In genomic region chr3:27695612-27696448, GRCm38 (mm10) we compare ENCODE assay signal across 18 mouse cellular contexts. TPM values are rescaled to one million over a fixed set of nuclear protein-coding genes. Genes with fewer than 3 reads are reported as not detected.
DNase-seq lines count a peak whose midpoint lies in the region; ATAC-seq and TF ChIP-seq lines count a peak whose summit lies in the region.
"Had no signal": no experiment of that assay in that cellular context is flagged by ENCODE, and none has a peak within 500 bp of the region (broad histone marks: within the 10 kb centered on the region; RNA-seq: fewer than 3 reads in every experiment).

No protein-coding gene starts in this region.

- ATAC-seq in heart, embryonic 13.5 days (ENCODE audit: extremely low read depth, insufficient number of reproducible peaks, low FRiP score, low TSS enrichment), result no peak
- ATAC-seq in limb, embryonic 13.5 days (ENCODE audit: low FRiP score, low read depth), result no peak
- ATAC-seq in Patski, result peak; percentile 64
- ATAC-seq in megakaryocyte progenitor cell, adult 5-6 weeks (replicated peaks; ENCODE audit: poor library complexity), result peak; percentile 39; the same call in 1 of the 2 replicates
- ATAC-seq: CD4-positive, CD25-positive, alpha-beta regulatory T cell, adult 4 months; midbrain, embryonic 15.5 days had no signal

- H3K4me1 ChIP-seq in heart, embryonic 13.5 days, result peaks cover 85% of the 10 kb centered on the region
- peaks cover 38% of the 10 kb centered on the region for H3K4me1 ChIP-seq in limb, embryonic 13.5 days
- H3K4me1 ChIP-seq in limb, embryonic 10.5 days, result peaks cover 17% of the 10 kb centered on the region
- H3K4me1 ChIP-seq: megakaryocyte, embryonic 14.5 days; midbrain, embryonic 15.5 days had no signal

- H3K4me2 ChIP-seq in heart, embryonic 13.5 days, result no peak overlapping the region
- peak overlapping the region; percentile 30; the same call in 1 of the 2 replicates for H3K4me2 ChIP-seq in limb, embryonic 13.5 days (replicated peaks)
- H3K4me2 ChIP-seq: hindbrain, embryonic 13.5 days; midbrain, embryonic 15.5 days had no signal

- POLR2A ChIA-PET in Patski (lab: Charles Lee), result interaction anchor here (0.5 to 1.9 kb wide), 14 partner anchors 9 to 268 kb away, joined by 3 to 7 read pairs (median 3); partner anchors contain the start of gene Pld1

- no peaks in the 10 kb centered on the region for H3K27me3 ChIP-seq in heart, embryonic 13.5 days (replicated peaks)
- no peaks in the 10 kb centered on the region for H3K27me3 ChIP-seq in limb, embryonic 13.5 days
- no peaks in the 10 kb centered on the region for H3K27me3 ChIP-seq in limb, embryonic 10.5 days (ENCODE audit: low read depth, poor library complexity, severe bottlenecking)
- H3K27me3 ChIP-seq in Patski, result no peaks in the 10 kb centered on the region
- H3K27me3 ChIP-seq: hindbrain, embryonic 13.5 days; megakaryocyte, embryonic 14.5 days; midbrain, embryonic 15.5 days had no signal

- in situ Hi-C loops in Patski (cut with MboI; ENCODE audit: low pct_unique_long_range_greater_than_20kb), result loop anchor here (5.0 kb wide), 1 partner anchor 39 kb away; no protein-coding TSS in a partner anchor

- CTCF ChIA-PET in Patski (lab: Charles Lee), result interaction anchor here (1.2 to 2.0 kb wide), 6 partner anchors 9 to 412 kb away, joined by 3 to 8 read pairs (median 4); no protein-coding TSS in a partner anchor

- TF ChIP-seq CTCF in Patski (IDR thresholded peaks at IDR 0.05), result no peak

- H3K9ac ChIP-seq in heart, embryonic 13.5 days, result no peak overlapping the region
- no peak overlapping the region for H3K9ac ChIP-seq in limb, embryonic 13.5 days
- H3K9ac ChIP-seq: hindbrain, embryonic 13.5 days; liver, embryonic 14.5 days; midbrain, embryonic 15.5 days had no signal

- H3K4me3 ChIP-seq in heart, embryonic 13.5 days, result no peak overlapping the region
- H3K4me3 ChIP-seq in limb, embryonic 13.5 days, result no peak overlapping the region
- no peak overlapping the region for H3K4me3 ChIP-seq in limb, embryonic 10.5 days
- H3K4me3 ChIP-seq: forebrain, embryonic 10.5 days; hindbrain, embryonic 13.5 days; megakaryocyte, embryonic 14.5 days; midbrain, embryonic 15.5 days had no signal

- 60% methylated on average over 16 of the region's 16 CpGs for WGBS in heart, embryonic 13.5 days
- WGBS in limb, embryonic 13.5 days, result 64% methylated on average over 16 of the region's 16 CpGs
- WGBS in limb, embryonic 10.5 days, result 81% methylated on average over 16 of the region's 16 CpGs

- peak overlapping the region; percentile 53 for H3K27ac ChIP-seq in heart, embryonic 13.5 days (replicated peaks)
- no peak overlapping the region for H3K27ac ChIP-seq in limb, embryonic 13.5 days
- no peak overlapping the region for H3K27ac ChIP-seq in limb, embryonic 10.5 days
- H3K27ac ChIP-seq: forebrain, embryonic 10.5 days; hindbrain, embryonic 13.5 days; liver, embryonic 14.5 days; midbrain, embryonic 15.5 days had no signal

- H3K9me3 ChIP-seq in heart, embryonic 13.5 days, result no peaks in the 10 kb centered on the region
- no peaks in the 10 kb centered on the region for H3K9me3 ChIP-seq in limb, embryonic 13.5 days
- H3K9me3 ChIP-seq in limb, embryonic 10.5 days (replicated peaks), result no peaks in the 10 kb centered on the region
- H3K9me3 ChIP-seq: forebrain, embryonic 10.5 days; hindbrain, embryonic 13.5 days; megakaryocyte, embryonic 14.5 days; midbrain, embryonic 15.5 days had no signal

- intact Hi-C loops in heart, postnatal 25 days (cut with DNase I), result no loop called here

- no peaks in the 10 kb centered on the region for H3K36me3 ChIP-seq in heart, embryonic 13.5 days
- H3K36me3 ChIP-seq in limb, embryonic 13.5 days, result no peaks in the 10 kb centered on the region
- H3K36me3 ChIP-seq in limb, embryonic 10.5 days, result no peaks in the 10 kb centered on the region
- H3K36me3 ChIP-seq: forebrain, embryonic 10.5 days; hindbrain, embryonic 13.5 days; midbrain, embryonic 15.5 days had no signal

- DNase-seq in heart, postnatal 25 days (ENCODE audit: low spot score), result no peak
- DNase-seq in limb, embryonic 10.5 days (ENCODE audit: low spot score), result no peak
- DNase-seq in Patski (ENCODE audit: low read depth, low spot score), result no peak
- no peak for DNase-seq in cerebellum, adult 11 months
- no peak for DNase-seq in right cerebral cortex, postnatal 4 days
- DNase-seq: cerebellum, adult 18-20 months; gastrocnemius, postnatal 14 days; retina, postnatal 1 day; thymus, postnatal 4 days had no signal

RNA-seq across cellular contexts. Expression of gene Fndc3b, which starts 15.3 kb away (rescaled TPM):
- 22.3 and 24.0 TPM in 2 replicates for polyA plus RNA-seq in heart, embryonic 13.5 days (2015; fragmentation: Nextera tagmentation; extraction: Ambion mirVana)
- total RNA-seq in heart, postnatal 25 days (2021), result 10 to 100 TPM; 58.5 to 69.4 TPM
- polyA plus RNA-seq in limb, embryonic 13.5 days (2015; fragmentation: Nextera tagmentation; extraction: Ambion mirVana), result 31.4 and 32.1 TPM in 2 replicates
- 8.5 and 9.7 TPM in 2 replicates for polyA plus RNA-seq in limb, embryonic 10.5 days (2016; fragmentation: Nextera tagmentation; extraction: Ambion mirVana)
- 153 TPM for polyA plus RNA-seq in Patski (2021)
- 37.6 and 40.6 TPM in 2 replicates for total RNA-seq in megakaryocyte progenitor cell, adult 5-6 weeks (2015)
- total RNA-seq in megakaryocyte progenitor cell, adult 5-6 weeks (2017), result 14.2 and 15.0 TPM in 2 replicates

Comparison
In these comparisons a context has a peak if more than half of its experiments do, and no peak if none do; other contexts are left out.
1. ATAC-seq: peak in Patski (single experiment) and megakaryocyte progenitor cell, adult 5-6 weeks (single experiment); none in heart, embryonic 13.5 days (single experiment) and limb, embryonic 13.5 days (single experiment).